Mouse (Mus musculus) ES-Bruce4 (cell line): Measurements from ENCODE around the gene Golim4. TPM values are rescaled to one million over a fixed set of nuclear protein-coding genes. Genes with fewer than 3 reads are reported as not detected.

ENCODE experiments used
- H3K27ac ChIP-seq: 2 replicates; pipeline ENCODE4 v1.5.1; 2012; ENCODE audit warnings: low read length, inconsistent platforms; ENCODE audit not compliant: insufficient read depth
- H3K27me3 ChIP-seq: 2 replicates; pipeline ENCODE4 v1.6.1; 2012; ENCODE audit warnings: mild to moderate bottlenecking, low read length, inconsistent platforms; ENCODE audit not compliant: control insufficient read depth, poor library complexity, insufficient read depth, severe bottlenecking
- H3K36me3 ChIP-seq: 2 replicates; pipeline ENCODE4 v1.6.1; 2012; ENCODE audit warnings: inconsistent platforms, mild to moderate bottlenecking, low read length, moderate library complexity; ENCODE audit not compliant: control insufficient read depth, poor library complexity, insufficient read depth, severe bottlenecking
- H3K4me1 ChIP-seq: one replicate; pipeline ENCODE4 v1.8.1; 2011; ENCODE audit warnings: low read length; ENCODE audit not compliant: control insufficient read depth, insufficient read depth
- H3K4me3 ChIP-seq: 2 replicates; pipeline ENCODE4 v1.5.1; 2011; ENCODE audit warnings: low read depth, mild to moderate bottlenecking, low read length
- H3K9ac ChIP-seq: 2 replicates; pipeline ENCODE4 v1.6.1; 2012; ENCODE audit warnings: low read depth, mild to moderate bottlenecking, inconsistent platforms; ENCODE audit not compliant: poor library complexity, severe bottlenecking
- H3K9me3 ChIP-seq: replicated peaks from 2 replicates; pipeline ENCODE4 v1.6.1; 2012; ENCODE audit warnings: mild to moderate bottlenecking, low read length, inconsistent platforms; ENCODE audit not compliant: control insufficient read depth, poor library complexity, insufficient read depth, severe bottlenecking
- CTCF ChIP-seq: IDR thresholded peaks from one replicate; pipeline ENCODE4 v1.8.1; 2011; ENCODE audit warnings: low read depth, low read length
- EP300 ChIP-seq: IDR thresholded peaks from 2 replicates; pipeline ENCODE4 v1.6.1; 2011; ENCODE audit warnings: low read depth, low read length; ENCODE audit not compliant: insufficient read depth
- POLR2A ChIP-seq: IDR thresholded peaks from one replicate; pipeline ENCODE4 v1.8.1; 2011; ENCODE audit warnings: low read length; ENCODE audit not compliant: insufficient read depth
- polyA plus RNA-seq: library from polyadenylated mRNA; stranded (reverse); fragments of >200 nt; gene quantifications from 2 replicates; pipeline ENCODE4 v1.2.4, GENCODE M21; 2011; ENCODE audit warnings: low read depth; ENCODE audit not compliant: missing spikeins, insufficient read depth, insufficient read length

Golim4 gene
- polyA plus RNA-seq, 1 experiment = 17.3 TPM

GRCm38 (mm10) chr3:75955661-75956491, 873 bp downstream of the Golim4 start:
- H3K9ac ChIP-seq = peak overlapping the region; percentile 55
- no peaks in the 10 kb centered on the region for H3K36me3 ChIP-seq
- peaks cover 6% of the 10 kb centered on the region; the same call in 1 of the 2 replicates for H3K27me3 ChIP-seq
- no peaks in the 10 kb centered on the region for H3K4me1 ChIP-seq
- H3K9me3 ChIP-seq = no peaks in the 10 kb centered on the region
- H3K27ac ChIP-seq = no peak overlapping the region
- TF ChIP-seq EP300 (no peak), CTCF (no peak), POLR2A (no peak)
- peak overlapping the region; percentile 85 for H3K4me3 ChIP-seq

- Histone ChIP-seq H3K9me3 (no peaks in the 10 kb centered on the region), H3K27me3 (peaks cover 6% of the 10 kb centered on the region; the same call in 1 of the 2 replicates), H3K27ac (no peak overlapping the region), H3K36me3 (no peaks in the 10 kb centered on the region), H3K9ac (no peak overlapping the region), H3K4me3 (no peak overlapping the region), H3K4me1 (no peaks in the 10 kb centered on the region)
- TF ChIP-seq EP300 (no peak), POLR2A (no peak), CTCF (no peak)
These were observed 2.6 kb downstream of the Golim4 start for GRCm38 (mm10) chr3:75954185-75954584.

- Histone ChIP-seq H3K27me3 (peaks cover 4% of the 10 kb centered on the region; the same call in 1 of the 2 replicates), H3K9me3 (no peaks in the 10 kb centered on the region), H3K36me3 (no peaks in the 10 kb centered on the region), H3K9ac (no peak overlapping the region), H3K4me1 (no peaks in the 10 kb centered on the region), H3K4me3 (no peak overlapping the region), H3K27ac (no peak overlapping the region)
- TF ChIP-seq POLR2A (no peak), CTCF (no peak)
These were observed 4.3 kb downstream of the Golim4 start for GRCm38 (mm10) chr3:75952328-75953060.

- H3K9me3 ChIP-seq = no peaks in the 10 kb centered on the region
- no peaks in the 10 kb centered on the region for H3K4me1 ChIP-seq
- no peaks in the 10 kb centered on the region for H3K27me3 ChIP-seq
- H3K27ac ChIP-seq = no peak overlapping the region
- TF ChIP-seq POLR2A = no peak
- TF ChIP-seq CTCF = no peak
- no peak for TF ChIP-seq EP300
- no peaks in the 10 kb centered on the region for H3K36me3 ChIP-seq
- H3K4me3 ChIP-seq = no peak overlapping the region
- H3K9ac ChIP-seq = no peak overlapping the region
These were observed 5.9 kb downstream of the Golim4 start for GRCm38 (mm10) chr3:75950897-75951296.

DNA sequence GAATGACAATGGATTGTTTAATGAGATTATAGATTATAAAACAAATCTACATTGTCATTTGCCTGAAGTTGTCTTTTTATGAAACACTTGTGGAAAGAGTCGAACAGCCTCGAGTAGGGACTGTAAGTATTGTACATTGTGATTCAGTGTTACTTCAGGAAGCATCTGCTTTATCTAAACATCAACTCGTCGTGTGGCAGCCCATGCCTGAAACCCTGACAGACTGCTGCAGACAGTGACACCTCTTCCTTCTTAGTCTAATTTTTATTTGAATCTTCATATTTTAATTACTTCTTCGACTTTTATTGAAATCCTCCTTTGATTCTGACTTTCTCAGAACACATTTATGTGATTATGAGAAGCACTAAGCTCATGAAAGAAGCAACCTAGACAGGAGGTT, 7.4 kb downstream of the Golim4 start:
- H3K9ac ChIP-seq = no peak overlapping the region
- H3K27me3 ChIP-seq = no peaks in the 10 kb centered on the region
- TF ChIP-seq EP300 (no peak), POLR2A (no peak), CTCF (no peak)
- H3K9me3 ChIP-seq = no peaks in the 10 kb centered on the region
- no peaks in the 10 kb centered on the region for H3K4me1 ChIP-seq
- H3K36me3 ChIP-seq = no peaks in the 10 kb centered on the region
- no peak overlapping the region for H3K27ac ChIP-seq
- H3K4me3 ChIP-seq = no peak overlapping the region

- Histone ChIP-seq H3K9ac (no peak overlapping the region), H3K36me3 (no peaks in the 10 kb centered on the region), H3K4me1 (no peaks in the 10 kb centered on the region), H3K27me3 (no peaks in the 10 kb centered on the region), H3K27ac (no peak overlapping the region), H3K4me3 (no peak overlapping the region), H3K9me3 (no peaks in the 10 kb centered on the region)
- TF ChIP-seq CTCF = no peak
- no peak for TF ChIP-seq POLR2A
- no peak for TF ChIP-seq EP300
These were observed 8.1 kb downstream of the Golim4 start for GRCm38 (mm10) chr3:75948541-75949095.
